Mouse (Mus musculus) gastrocnemius, postnatal 14 days (tissue): ENCODE measurements at regions not wholly inside any gene's neighbourhood (a gene's known extent, or its start where the extent isn't known, plus 50 kb on each side); places are given as distances from the start of the nearest gene placed in this dataset.

Source experiments
- DNase-seq: peaks from one replicate; pipeline ENCODE4 v3.0.0; 2021; ENCODE audit warnings: mixed read lengths
- intact Hi-C: fragments of 180-260 bp; cut with DNase I; formaldehyde crosslinking; loops from one replicate; pipeline ENCODE4 v1.15.1; 2025; ENCODE audit warnings: low total_unique reads

DNA sequence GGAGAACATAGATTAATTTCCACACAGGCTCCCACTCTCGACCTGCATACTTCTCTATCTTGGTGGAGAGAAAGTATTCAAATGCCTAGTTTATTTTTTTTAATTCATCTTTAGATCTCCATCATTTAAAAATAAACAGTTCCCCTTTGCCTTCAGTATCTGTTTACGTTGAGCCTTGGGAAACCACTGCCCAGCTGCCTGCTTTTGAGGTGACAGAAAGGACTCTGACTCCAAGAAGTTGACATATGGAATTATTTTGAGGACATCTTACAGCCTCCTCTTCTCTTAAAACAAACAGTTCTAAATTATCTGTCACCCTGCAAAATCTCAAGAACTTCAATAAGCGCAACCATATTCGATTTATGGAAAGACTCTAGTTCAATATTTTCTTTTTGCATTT, 186.4 kb downstream of the Npr3 start:
- no peak for DNase-seq
- intact Hi-C loops = no loop called here

DNA sequence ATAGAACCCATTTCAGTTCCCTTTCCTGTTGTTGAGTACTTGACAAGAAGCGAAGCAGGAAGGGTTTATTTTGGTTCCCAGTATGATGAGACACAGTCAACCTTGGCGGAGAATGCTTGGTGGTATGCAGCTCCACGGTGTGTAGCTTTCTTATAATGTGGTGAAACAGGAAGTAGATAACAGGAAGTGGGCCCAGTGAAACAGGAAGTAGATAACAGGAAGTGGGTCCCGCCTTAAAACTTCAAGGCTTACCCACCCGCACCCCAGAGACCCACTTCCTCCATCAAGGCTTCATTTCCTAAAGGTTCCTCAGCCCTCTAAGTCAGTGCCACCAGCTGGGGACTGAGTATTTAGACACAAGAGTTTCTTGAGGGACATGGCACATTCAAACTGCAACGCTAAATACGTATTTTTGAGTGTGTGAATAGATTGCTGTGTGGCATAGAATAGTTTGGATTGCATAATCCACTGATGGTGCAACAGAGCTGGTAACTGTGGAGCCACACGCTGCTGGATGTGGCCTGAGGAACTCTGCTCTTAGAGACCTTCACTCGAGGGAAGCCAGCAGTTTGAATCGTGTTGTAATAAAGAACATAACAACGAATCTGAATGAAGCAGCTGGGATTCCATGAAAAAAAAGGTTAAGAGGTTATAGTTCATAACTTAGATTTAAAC, 190.8 kb downstream of the Npr3 start:
- no peak for DNase-seq
- intact Hi-C loops = no loop called here

DNA sequence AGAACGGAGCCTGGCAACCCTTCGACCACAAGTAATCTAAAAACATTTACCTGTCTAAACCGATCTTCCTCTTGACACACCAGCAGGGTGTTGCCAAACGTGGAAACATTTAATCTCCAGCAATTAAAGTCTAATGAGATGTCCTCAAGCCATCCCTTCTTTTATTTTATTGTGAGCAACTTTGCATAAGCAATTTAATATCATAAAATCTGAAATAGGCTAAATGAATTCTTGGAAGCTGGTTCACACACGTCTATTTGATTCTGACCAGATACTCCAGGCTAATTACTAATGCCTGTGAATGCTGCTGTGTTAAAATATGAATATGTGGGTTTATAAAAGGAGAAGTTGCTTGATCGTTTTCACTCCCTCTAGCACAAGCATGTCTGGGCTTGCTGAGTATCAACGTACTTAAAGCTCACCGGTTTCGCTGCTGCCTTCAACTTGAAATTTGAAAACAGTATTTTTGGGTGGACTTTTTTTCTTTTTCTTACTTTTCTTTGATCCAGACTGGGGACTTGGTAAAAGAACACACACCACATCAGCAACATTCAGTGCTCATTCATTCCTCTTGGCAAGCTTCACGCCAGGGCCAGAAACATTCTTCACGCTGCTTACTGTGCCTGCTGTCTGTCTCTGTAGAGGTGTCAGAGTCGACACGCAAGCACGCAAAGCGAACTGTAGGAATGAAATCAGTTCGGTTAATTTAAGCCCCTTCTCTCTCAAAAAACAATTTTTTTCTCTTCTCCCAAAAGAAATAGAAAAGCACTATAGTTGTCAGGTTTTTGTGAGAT, 194.4 kb downstream of the Npr3 start:
- intact Hi-C loops = no loop called here
- DNase-seq = no peak

DNA sequence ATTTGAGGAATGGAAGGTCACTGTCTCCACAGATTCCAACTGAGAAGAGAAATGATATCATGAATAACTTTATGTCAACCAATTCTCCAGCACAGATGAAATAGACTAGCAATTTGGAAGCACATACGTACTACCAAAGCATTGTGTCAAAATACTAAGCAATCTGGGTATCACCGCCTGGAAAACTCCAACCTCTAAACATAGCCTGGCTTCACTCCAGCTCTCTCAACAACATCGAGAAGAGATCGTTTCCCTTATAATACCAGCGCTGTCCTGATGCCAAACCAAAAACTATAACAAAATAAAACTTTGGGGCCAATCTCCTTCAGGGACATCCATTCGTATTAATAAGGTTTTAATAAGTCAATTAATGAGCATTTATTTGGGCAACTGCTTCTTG, 205.8 kb downstream of the Npr3 start:
- DNase-seq = no peak
- intact Hi-C loops = no loop called here

DNA sequence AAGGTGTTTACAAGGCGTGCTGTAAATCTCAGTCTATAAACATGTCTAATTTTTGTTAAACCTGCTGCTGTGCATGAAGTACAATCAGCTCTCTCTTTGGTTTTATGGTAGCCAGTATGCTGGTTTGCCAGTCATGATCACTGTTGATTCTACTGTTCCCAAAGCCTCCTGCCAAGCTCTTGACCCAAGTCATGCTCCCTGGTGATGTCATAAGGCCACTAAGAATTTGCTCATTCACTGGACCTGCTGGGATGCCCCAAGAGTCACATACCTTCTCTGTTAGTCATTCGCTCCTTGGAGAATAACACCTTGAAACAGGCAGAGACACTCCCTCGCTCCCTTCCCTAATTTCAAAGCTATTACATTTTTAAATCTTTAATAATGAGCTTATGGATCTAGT, 207.2 kb downstream of the Npr3 start:
- intact Hi-C loops = no loop called here
- no peak for DNase-seq

DNA sequence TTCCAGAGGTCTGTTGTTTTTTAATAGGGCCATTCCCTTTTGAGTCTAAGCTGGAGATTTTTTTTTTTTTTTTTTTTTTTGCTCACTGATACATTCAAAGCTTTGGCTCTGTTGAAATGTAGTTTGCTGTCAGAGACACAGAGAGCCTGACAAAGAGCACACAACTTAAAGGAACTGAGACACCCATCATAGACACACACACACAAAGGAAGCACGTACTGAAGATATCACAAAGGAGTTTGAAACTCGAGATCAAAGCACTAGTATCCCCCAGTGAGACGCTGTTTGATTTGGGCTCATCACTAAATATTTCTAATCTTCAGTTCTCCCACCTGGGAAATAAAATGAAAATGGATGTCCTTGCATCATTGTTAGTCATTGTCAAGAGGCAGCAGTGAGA, 210.0 kb downstream of the Npr3 start:
- no peak for DNase-seq
- intact Hi-C loops = no loop called here

DNA sequence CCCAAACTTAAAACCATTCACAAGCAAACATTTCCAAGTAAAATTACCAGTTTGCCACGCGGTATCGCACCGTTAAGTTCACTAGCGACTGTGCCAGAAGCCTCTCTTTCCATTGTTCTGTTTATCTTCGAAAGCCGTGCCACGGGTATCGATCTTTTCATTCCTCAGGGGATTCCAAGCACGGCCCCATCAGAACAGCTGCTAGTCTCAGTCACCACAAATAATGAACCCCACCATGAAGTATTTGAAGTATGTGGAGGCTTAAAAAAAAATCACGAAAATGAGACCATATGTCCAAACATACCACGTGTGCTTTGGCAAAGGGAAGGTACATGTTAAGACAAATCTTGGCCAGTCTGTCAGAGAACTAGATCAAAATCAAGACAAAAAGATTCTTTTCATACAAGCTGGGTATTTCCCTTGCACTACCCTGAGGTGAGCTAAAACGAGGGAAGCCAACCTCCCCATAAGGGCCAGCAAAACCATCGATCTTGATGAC, 213.3 kb downstream of the Npr3 start:
- intact Hi-C loops = no loop called here
- no peak for DNase-seq

DNA sequence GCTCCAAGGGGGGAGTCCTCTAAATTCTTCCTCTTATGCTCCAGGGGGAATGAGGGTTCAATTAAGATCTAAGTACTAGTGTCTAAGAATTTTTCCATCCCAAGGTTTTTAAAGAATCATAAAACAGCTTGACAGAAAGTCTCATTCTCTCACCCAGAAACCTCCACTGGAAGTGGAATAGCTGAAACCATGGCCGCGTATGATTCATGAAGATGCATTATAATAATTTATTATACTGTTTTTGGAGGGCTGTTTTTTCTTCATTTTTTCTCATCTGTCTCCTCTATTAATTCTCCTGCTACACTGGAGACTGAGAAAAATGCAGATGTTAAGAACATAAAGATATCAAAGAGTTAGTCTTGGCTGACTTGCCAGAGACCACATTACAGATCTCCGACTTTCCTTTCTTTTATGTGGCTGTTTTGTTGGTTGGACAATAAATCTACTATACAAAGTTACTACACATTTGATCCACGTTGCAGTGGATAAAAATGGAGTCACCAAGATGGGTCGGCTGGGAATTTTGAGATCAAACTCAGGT, 242.2 kb downstream of the Npr3 start:
- no peak for DNase-seq
- intact Hi-C loops = no loop called here

DNA sequence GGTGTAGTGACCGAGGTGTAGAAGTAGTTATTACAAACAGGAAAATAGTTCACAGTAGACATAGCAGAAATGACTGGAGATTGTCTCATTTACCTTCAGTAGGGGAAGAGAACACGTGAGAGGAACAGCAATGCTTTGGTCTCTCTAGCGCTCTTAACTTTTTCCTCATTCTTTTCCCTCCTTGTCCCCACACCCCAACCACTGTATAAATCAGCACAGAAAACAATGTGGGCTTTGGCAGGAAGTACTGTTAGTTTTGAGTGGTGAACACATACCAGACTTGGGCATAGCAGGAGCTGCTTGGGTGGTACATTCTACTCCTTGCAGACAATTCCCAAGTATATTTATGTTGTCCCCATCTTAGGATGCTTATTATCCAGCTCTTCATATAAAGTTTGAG, 251.9 kb downstream of the Npr3 start:
- intact Hi-C loops = no loop called here
- no peak for DNase-seq

DNA sequence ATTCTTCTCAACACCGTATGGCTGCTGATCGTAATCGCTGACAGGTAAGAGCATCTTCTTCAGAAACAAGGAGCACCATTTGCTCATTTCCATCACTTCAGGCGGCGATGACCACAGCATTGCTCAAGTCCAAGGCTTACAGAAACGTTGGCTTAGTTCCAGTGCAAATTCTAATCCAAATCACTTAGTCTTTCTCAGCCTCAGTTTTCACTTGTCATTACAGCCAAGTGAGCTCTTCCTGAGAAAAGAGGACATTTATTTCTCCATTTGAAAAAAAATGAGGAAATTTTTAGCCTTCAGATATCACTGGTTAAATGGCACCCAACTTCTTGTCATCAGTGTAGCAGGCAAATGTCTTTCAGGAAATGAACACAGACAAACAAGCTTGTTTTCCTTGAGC, 246.8 kb upstream of the Tars start:
- intact Hi-C loops = no loop called here
- DNase-seq = no peak

DNA sequence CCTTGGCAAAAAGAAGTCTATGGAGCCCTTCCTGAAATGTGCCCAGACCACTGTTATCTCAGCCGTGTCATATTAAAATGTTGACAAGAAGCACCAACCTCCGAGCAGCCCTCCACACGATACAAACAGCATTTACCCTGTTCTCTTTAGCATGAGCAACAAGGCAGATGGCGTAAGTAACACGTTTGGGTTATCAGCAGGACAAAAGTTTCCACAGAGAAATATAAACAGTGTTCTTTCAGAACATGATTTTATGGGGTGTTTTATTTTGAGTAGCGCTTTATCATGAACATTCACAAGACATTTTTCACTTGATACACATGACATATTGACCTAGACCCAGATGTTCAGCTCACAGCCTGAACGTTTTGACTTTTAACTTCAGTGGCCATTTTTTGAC, 245.3 kb upstream of the Tars start:
- intact Hi-C loops = no loop called here
- no peak for DNase-seq

DNA sequence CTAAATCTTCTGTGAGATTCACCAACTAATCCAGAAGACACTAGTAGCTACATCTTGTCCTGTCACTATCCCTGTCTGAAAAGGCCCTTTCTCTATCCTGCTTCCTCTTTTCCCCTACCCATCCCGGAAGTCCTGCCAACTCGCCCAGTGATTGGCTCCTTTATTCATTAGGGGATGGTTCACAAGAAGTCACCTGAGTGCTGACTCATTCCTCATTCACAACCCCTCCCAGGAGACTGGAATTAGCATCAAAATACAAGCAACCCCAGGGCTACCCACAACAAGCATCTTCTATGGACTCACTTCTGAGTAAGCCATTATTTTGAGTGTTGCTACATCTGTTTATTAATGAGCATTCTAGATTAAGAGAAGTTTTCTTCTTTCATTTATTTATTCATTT, 231.2 kb upstream of the Tars start:
- intact Hi-C loops = no loop called here
- DNase-seq = no peak

DNA sequence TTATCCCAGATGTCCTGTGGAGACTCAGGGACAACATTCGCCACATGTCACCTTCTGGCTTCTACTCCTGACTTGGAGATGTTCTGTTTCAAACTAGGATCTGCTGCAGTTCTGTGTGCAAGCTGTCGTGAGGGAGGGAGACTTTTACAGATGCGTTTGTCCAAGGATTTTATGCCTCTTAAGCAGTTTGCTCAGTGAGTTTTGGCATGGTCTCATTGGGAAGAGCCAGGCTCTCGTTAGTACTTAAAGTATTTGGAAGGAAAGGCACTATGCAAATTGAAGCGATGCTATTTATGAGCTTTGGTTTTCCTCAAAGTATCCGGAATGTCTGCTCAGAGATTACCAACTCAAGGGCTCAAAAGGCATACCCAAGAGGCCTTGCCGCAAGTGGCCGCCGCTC, 227.0 kb upstream of the Tars start:
- intact Hi-C loops = no loop called here
- no peak for DNase-seq

DNA sequence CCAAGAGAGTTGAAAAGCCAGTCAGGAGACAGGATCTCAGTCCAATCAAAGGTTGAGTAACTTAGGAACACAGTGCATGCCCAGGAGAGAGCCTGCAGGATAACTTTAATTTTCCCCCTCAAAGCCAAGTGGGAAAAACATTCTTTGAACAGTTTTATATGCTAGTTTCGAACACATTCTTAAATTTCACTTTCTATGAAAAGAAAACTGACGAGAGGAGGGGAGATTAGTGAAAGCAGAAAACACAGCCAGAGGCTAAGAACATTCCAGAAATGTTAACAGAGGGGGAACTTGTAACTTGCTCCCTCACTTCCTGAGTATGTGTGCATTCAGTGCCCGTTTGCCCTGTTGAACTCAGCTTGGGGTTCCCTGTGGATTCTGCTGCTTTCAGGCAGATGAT, 213.0 kb upstream of the Tars start:
- DNase-seq = no peak
- intact Hi-C loops = no loop called here

DNA sequence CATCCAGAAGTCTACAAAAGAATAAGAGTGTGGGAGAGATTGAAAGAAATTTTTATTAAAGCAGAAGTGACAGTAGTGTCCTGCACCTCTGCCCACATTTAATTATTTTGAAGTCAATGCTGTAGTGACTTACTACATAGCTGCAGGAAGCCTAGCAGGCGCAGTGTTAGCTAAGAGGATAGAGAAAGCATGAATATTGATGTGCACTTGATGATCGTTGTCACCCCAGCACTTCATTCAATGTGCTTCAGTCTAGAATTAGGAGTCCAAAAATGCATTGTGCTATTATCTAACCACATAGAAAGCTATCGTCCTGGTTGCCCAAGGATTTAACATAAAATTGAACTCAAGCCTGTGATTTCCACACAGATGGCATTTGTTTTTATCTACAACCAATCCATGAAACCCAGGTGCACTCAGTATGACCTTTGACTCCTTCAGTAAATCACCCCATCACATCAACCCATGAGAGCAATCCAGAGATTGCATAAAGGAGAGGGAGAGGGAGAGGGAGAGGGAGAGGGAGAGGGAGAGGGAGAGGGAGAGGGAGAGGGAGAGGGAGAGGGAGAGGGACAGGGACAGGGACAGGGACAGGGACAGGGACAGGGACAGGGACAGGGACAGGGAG, 210.7 kb upstream of the Tars start:
- DNase-seq = no peak
- intact Hi-C loops = no loop called here

DNA sequence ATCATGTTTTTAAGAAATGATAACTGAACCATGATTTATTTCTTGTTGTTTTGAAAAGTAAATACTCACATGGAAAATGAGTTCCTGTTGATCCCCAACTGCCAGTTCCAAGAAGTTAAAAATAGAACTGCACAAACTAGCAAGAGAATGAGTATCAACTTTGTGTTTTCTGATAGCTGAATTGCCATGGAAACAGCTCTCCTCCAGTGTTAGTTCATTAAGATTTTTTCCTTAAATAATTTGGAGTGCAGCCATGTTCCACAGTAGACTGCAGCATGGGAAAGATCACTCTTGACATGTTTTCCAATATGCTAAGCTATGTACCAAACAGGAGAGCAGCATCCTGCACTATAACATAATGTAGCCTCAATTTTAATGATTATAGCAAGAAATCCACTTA, 208.0 kb upstream of the Tars start:
- no peak for DNase-seq
- intact Hi-C loops = no loop called here

DNA sequence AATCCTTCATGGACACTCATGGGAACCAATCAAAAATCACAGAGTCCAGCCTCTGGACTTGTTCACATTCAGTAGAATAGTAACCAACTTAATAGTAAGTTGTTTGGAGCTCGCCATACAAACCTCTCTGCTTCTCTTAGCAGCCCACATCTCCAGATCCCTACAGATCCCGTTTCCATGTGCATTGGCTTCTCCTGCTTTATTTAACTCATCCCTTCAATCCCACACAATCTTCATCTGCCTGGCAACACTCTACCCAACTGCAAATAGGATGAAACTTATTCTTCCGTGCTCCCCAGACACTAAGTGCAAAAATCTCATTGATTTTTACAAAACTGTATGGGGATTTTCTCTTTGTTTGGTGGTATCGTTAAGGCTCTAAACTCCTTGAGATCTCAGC, 206.2 kb upstream of the Tars start:
- no peak for DNase-seq
- intact Hi-C loops = no loop called here

DNA sequence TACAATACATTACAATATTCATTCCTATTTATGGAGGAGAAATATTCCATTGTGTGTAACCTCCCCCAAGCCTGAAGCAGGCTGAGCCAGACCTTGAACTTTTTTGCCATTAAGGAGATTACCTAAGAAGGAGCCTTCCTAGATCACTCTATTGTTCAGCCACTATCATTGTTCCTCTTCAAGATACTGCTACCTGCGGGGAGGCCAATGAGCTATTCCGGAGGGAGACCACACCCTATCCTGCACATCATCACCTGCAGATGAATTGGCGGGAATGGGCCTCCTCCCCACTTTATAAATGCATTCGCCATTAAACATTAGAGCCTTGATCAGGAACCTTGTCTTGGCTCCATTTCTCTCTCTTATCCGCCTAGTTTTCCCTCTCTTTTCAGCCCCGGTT, 197.6 kb upstream of the Tars start:
- intact Hi-C loops = no loop called here
- no peak for DNase-seq

DNA sequence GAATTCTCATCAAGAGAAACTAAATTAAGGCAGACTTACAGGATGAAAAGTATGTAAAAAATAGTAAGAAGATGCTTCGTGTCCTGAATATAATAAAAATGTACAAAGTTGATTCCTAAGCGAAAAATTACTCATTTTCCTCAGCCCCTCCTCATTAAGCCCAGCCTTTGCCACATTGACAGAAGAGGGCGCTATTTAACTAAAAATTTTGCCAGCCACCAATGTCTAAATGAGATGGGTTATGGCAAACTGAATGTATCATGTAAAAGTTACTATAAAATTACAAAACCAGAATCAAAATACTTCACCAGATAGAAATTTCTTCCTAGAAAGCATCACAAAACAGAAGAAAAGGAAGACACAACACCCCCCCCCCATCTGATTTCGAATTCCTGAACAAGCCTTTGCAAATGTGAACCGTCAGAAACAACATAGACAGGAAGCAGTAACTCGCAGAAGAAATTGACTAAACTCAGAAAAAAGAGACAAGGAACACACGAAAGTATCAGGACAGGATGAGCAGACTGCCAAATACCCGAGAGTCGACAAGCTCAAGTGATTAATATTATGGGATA, 191.2 kb upstream of the Tars start:
- no peak for DNase-seq

DNA sequence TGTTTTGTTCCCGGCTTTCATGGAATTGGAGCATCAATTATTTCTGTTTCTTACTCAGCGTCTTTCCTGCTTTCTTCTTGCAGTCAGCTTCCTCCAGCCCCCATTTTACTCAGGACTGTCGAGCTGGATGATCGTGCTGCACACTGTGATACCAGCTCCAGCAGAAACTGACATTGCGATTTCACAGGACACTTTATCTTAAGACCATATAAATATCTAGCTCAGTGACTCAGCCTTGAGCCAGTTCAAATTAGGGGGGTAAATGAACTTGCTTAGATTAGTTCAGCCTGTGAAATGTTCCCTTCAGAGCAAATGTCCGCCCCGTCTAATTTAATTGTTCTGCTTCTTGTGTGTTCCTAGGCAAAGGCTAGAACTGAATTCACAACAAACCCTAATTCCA, 190.3 kb upstream of the Tars start:
- DNase-seq = no peak
- intact Hi-C loops = loop anchor here (2.0 kb wide), 1 partner anchor 375 kb away; no protein-coding TSS in a partner anchor

More for the DNA sequence above, 191.2 kb upstream of the Tars start:
- intact Hi-C loops = no loop called here
